Mouse (Mus musculus) lung, embryonic 15.5 days (tissue): ENCODE data around the gene Tcl1b4. TPM values are rescaled to one million over a fixed set of nuclear protein-coding genes. Genes with fewer than 3 reads are reported as not detected.

Experiments used
- polyA plus RNA-seq: library from polyadenylated mRNA; unstranded; fragments of >200 nt; fragmentation: Nextera tagmentation; extraction: Ambion mirVana; gene quantifications from 2 replicates; pipeline ENCODE4 v1.2.1, GENCODE M21; 2015

The Tcl1b4 gene
- polyA plus RNA-seq, 1 experiment from 2014 or later: not detected

Other genes with a start within 250 kb of the Tcl1b4 start
- gene Syne3, start 192.1 kb upstream of the Tcl1b4 start, polyA plus RNA-seq: 0.50 and 0.81 TPM in 2 replicates
- gene Glrx5, start 169.3 kb upstream of the Tcl1b4 start, polyA plus RNA-seq: 136 and 140 TPM in 2 replicates
- gene Tcl1b2, start 55.9 kb upstream of the Tcl1b4 start, polyA plus RNA-seq: not detected in 2 replicates
- not detected in 2 replicates for gene Tcl1b1, start 42.3 kb upstream of the Tcl1b4 start, polyA plus RNA-seq
- gene Tcl1b5, start 25.6 kb upstream of the Tcl1b4 start, polyA plus RNA-seq: not detected in 2 replicates
- not detected in 2 replicates for gene Tcl1b3, start 10.9 kb upstream of the Tcl1b4 start, polyA plus RNA-seq
- not detected in 2 replicates for gene Tcl1, start 20.8 kb downstream of the Tcl1b4 start, polyA plus RNA-seq
- 0.19 and 0.30 TPM in 2 replicates for gene Tunar, start 131.9 kb downstream of the Tcl1b4 start, polyA plus RNA-seq